Mouse (Mus musculus) effector memory CD4-positive, alpha-beta T cell, adult 7 months (primary cell): ENCODE data around the gene Ccdc181. TPM values are rescaled to one million over a fixed set of nuclear protein-coding genes. Genes with fewer than 3 reads are reported as not detected.

Experiments
- polyA plus RNA-seq: library from polyadenylated mRNA; unstranded; fragments of 100-300 nt; shearing (Covaris generic); gene quantifications from one replicate; pipeline ENCODE4 v1.2.1, GENCODE M21; 2017

Gene Ccdc181
- polyA plus RNA-seq = 4.0 TPM

DNA sequence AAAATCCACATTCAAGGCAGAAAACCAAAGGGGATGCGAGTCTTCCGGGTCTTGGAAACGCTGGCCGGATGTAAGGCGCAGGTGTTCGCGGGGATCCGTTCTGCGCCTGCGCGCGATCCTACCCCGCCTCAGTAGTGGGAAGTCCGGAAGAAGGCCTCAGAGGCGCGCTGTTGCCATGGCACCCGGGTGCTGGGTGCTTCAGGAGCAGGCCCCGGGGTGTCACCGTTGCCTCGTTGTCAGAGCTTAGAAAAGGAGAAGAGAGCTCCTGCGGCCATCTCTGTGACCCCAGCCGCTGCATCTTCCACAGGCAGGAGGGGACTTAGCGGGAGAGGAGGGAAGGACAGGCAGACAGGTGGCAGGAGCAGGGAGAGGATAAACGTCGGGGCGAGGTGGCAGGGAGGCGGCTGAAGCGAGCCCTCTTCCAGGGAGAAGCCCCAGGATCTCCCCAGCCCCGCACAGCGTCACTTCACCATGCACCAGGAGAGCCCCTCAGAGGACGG is at the start of gene Ccdc181:
Ccdc181 (plus strand) TSS at position 131 of the 500 bp plus-strand sequence.

DNA sequence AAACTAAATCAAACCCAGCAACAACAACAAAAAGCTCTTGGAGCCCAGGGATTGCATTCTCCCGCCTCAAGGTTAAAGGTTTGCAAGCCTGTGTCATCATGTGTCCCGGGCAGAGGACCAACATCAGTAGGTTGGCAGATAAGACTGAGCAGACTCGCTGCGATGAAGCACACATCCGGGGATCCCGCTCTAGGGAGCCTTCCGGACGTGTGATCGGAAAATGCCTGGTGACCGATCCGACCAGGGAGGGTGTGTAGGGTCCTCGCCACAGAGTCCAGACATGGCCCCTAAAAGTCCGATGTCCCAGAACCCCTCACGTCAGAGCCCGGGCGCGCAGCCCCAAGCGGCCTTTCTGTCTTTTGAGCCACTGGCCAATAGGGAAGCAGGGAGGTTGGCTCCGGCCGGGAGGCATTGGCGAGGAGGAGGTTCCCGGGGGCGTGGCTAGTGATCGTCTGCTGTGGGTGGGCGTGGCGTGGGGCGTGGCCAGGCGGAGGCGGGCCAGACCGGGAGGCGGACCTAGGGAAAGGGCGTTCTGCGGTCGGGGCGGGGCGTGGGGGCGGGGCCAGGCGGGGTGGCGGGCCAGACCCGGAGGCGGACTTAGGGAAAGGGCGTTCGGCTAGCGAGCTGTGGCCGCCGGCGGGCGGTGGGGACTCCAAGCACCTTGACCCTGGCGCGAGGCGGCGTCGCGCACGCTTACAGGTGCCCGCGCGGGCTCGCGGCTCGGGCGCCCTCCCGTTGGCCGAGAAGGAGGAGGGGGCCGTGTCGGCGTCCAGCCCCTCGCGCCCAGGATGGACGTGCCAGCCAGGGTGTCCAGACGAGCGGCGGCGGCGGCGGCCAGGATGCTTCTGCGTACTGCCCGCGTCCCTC is 26.7 kb upstream of the Ccdc181 start, which contains the start of gene Slc19a2:
Slc19a2 (plus strand) TSS at position 582 of the 867 bp plus-strand sequence.

DNA sequence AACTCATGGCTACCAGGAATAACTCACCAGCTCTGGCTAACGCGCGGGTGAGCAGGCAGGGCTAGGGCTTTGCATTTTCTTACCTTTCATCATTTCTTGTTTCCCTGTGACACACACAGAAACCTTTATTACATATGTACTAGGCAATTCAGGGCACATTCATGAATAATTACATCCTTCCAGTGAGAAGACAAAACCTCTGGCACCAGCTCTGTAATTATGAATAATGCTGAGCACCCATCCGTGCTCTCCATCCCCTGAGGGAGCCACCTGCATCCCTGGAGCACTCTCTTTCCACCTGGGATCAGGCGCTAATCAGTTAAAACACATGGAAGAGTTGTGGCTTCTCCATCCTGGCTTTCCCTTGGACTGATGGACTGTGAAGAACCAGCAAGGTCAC is 28.4 kb downstream of the Ccdc181 start, which contains the start of gene Nme7:
Nme7 (plus strand) TSS at position 301 of the 400 bp plus-strand sequence.

DNA sequence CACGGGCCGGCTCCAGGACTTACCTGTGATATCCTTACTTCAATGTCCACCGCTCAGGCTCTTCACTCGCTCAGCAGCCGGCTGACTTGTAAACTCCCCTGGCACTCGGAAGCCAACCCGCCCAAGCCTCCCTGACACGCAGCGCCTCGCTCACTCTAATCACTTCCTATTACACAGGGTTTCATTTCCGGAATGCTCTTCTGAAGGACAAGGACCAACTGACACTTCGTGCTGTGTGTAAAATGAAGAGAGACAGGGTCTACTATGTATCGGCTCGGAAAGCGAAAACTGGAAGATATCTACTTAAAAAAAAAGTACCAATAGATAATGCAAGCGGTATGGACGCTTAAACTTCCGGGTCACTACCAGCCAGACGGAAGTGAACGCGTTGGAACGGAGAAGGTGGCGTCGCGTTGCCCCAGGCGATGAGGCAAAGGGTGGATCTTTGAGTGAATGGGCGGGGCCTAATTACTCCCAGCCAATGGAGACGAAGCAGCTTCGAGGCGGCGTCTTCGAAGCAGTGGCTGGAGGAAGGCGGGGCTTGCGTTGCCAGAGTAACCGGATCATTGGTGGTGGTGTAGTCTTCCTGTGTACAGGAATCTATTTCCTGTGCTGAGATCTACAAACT is 31.9 kb downstream of the Ccdc181 start, which contains the start of gene Blzf1:
Blzf1 (minus strand) TSS at position 366 of the 628 bp plus-strand sequence.

Other genes starting within 250 kb of the Ccdc181 start
- gene Sele, start 227.4 kb upstream of the Ccdc181 start, polyA plus RNA-seq = not detected
- 4.4 TPM for gene Sell, start 213.6 kb upstream of the Ccdc181 start, polyA plus RNA-seq
- gene Selp, start 160.3 kb upstream of the Ccdc181 start, polyA plus RNA-seq = not detected
- not detected for gene F5, start 123.7 kb upstream of the Ccdc181 start, polyA plus RNA-seq
- 10.7 TPM for gene Slc19a2, start 26.5 kb upstream of the Ccdc181 start, polyA plus RNA-seq
- 6.4 TPM for gene Nme7, start 28.5 kb downstream of the Ccdc181 start, polyA plus RNA-seq
- gene Blzf1, start 31.9 kb downstream of the Ccdc181 start, polyA plus RNA-seq = 12.8 TPM
- gene Atp1b1, start 182.8 kb downstream of the Ccdc181 start, polyA plus RNA-seq = 0.79 TPM